Mouse (Mus musculus): ENCODE data around the gene Erbb2. TPM values are rescaled to one million over a fixed set of nuclear protein-coding genes. Genes with fewer than 3 reads are reported as not detected.
A peak's percentile ranks its signal among the peaks of the same experiment; 100 is the strongest.

The Erbb2 gene
- polyA plus RNA-seq, 1 experiment from 2014 or later, result 48.1 TPM

DNA sequence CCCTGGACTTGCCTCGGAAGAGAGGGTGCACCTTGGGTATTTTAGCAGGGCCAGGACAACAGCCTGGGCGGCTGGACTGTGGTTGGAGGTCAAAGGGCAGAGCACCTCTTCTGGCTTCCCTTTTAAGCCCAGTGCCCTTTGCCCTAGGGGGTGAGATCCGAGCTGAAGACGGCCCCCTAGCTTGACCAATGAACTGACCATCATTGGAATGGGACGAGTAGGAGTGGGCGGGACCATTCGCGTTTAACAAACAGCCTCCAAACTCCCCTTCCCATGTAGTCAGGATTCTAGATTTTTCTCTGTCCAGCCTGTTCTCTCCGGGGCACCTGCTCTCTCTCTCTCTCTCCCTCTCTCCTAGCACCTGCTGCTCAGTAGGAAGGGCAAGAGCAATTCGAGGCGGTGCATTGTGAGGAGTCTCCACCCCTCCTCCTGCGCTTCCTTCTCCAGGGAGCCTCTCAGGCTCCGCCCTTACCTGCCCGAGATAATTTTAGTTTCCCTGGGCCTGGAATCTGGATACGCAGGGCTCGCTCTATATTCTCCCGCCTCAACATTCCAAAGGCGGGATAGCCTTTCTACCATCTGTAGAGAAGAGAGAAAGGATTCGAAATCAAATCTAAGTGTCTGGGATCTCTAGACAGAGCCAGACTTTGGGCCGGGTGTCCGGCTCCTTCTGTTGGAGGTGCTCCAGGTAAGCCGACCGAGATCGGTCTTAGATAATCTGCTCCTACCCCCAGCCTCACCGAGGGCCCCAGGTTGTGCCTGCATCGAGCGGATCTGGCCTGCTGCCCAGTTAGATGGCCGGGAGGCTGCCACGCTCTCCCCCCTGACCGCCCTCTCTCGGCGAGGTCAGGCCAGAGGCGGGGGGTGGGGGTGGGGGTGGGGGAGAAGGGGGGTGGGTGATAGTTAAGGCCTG, 34.5 kb downstream of the Erbb2 start:
- Histone ChIP-seq H3K4me2 (peak overlapping the region; percentile 65), H3K27me3 (replicated peaks) (peaks cover 41% of the 10 kb centered on the region), H3K4me1 (peaks cover 26% of the 10 kb centered on the region), H3K4me3 (peak overlapping the region; percentile 38), H3K9ac (peak overlapping the region; percentile 54; the same call in 1 of the 2 replicates), H3K36me3 (no peaks in the 10 kb centered on the region), H3K27ac (replicated peaks) (0 out of 2 replicates have a peak overlapping the region, but pooled peaks have one; percentile 6), H3K9me3 (0 out of 2 replicates have a peak, but pooled peaks cover 3% of the 10 kb centered on the region)
- ATAC-seq (ENCODE audit: extremely low read depth, insufficient number of reproducible peaks, low FRiP score, low TSS enrichment), result peak; percentile 28; the same call in 1 of the 2 replicates
- 4% methylated on average over 33 of the region's 33 CpGs for WGBS

DNA sequence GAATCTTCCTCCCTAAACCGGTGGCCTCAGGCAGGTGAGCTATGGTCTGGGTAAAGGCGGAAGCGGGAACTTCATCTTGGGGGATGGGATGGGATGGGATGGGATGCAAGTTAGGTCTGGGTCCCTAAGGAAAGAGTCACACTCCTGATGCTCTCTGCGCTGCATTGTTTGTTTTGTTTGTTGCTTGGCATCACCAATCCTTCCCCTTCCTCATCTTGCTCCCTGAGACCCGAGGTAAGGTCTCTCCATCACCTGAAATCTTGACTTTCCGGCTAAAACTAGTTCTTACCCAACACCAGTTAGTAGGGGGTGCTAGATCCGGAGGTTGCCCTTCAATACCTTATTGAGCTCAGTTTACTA, 35.2 kb downstream of the Erbb2 start:
- ATAC-seq (ENCODE audit: extremely low read depth, insufficient number of reproducible peaks, low FRiP score, low TSS enrichment), result no peak
- Histone ChIP-seq H3K36me3 (no peaks in the 10 kb centered on the region), H3K9me3 (0 out of 2 replicates have a peak, but pooled peaks cover 3% of the 10 kb centered on the region), H3K4me3 (peak overlapping the region; percentile 38), H3K27me3 (replicated peaks) (peaks cover 41% of the 10 kb centered on the region), H3K9ac (peak overlapping the region; percentile 54; the same call in 1 of the 2 replicates), H3K27ac (replicated peaks) (no peak overlapping the region), H3K4me1 (peaks cover 26% of the 10 kb centered on the region), H3K4me2 (peak overlapping the region; percentile 65)
- WGBS, result 13% methylated on average over 7 of the region's 7 CpGs

DNA sequence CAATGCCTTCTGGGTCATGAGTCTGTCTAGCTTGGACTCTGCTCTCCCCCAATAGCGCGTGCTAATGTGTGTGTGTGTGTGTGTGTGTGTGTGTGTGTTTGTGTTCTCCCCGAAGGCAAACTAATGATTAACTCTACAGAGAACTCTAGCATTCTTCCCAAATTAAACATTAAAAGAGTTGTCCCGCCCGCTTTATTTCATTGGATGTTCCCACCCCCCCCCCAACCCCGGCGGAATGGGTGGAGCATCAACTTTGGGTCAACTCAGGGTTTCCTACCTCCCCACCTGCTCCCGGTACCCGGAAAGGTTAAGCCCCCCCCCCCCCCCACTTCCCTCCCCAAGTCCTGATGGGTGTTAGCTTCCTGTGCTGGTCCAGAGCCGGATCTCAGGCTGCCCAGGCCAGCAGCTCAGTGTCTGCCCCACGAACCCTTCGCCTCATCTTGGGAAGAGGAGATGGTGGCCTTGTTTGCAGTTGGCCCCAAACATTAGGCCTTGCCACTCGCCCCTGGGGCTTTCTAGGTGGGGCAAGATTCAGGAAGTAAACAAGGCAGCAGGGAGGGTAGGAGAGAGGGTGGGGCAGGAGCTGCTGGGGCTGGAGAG, 36.0 kb downstream of the Erbb2 start:
- Histone ChIP-seq H3K4me3 (peak overlapping the region; percentile 38; the same call in 1 of the 2 replicates), H3K9me3 (0 out of 2 replicates have a peak, but pooled peaks cover 3% of the 10 kb centered on the region), H3K9ac (no peak overlapping the region), H3K27me3 (replicated peaks) (peaks cover 48% of the 10 kb centered on the region), H3K27ac (replicated peaks) (no peak overlapping the region), H3K4me2 (peak overlapping the region; percentile 65; the same call in 1 of the 2 replicates), H3K36me3 (no peaks in the 10 kb centered on the region), H3K4me1 (peaks cover 26% of the 10 kb centered on the region)
- WGBS, result 44% methylated on average over 13 of the region's 13 CpGs
- no peak for ATAC-seq (ENCODE audit: extremely low read depth, insufficient number of reproducible peaks, low FRiP score, low TSS enrichment)

DNA sequence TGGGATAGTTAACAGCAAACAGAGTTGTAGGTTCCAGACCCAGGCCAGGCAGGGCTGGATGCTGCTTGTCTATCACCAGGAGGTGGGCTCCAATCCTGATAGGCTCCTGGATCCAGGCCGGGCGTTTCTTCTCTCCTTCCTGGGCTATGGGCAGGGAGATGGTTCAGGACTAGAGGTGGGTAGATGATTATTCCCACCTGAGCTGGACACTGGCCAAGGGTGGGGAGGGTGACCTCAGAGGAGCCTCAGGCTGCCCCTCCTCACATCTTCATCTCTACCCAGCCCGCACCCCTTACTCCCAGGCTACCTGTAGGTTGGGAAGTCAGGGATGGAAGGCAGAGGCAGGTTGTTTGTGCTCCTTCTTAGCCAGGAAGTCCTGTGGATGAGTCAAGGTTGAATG, 37.1 kb downstream of the Erbb2 start:
- Histone ChIP-seq H3K27me3 (replicated peaks) (peaks cover 55% of the 10 kb centered on the region), H3K36me3 (no peaks in the 10 kb centered on the region), H3K4me1 (peaks cover 26% of the 10 kb centered on the region), H3K4me2 (no peak overlapping the region), H3K9me3 (no peaks in the 10 kb centered on the region), H3K27ac (replicated peaks) (no peak overlapping the region), H3K4me3 (no peak overlapping the region), H3K9ac (no peak overlapping the region)
- 86% methylated on average over 3 of the region's 3 CpGs for WGBS
- no peak for ATAC-seq (ENCODE audit: extremely low read depth, insufficient number of reproducible peaks, low FRiP score, low TSS enrichment)

DNA sequence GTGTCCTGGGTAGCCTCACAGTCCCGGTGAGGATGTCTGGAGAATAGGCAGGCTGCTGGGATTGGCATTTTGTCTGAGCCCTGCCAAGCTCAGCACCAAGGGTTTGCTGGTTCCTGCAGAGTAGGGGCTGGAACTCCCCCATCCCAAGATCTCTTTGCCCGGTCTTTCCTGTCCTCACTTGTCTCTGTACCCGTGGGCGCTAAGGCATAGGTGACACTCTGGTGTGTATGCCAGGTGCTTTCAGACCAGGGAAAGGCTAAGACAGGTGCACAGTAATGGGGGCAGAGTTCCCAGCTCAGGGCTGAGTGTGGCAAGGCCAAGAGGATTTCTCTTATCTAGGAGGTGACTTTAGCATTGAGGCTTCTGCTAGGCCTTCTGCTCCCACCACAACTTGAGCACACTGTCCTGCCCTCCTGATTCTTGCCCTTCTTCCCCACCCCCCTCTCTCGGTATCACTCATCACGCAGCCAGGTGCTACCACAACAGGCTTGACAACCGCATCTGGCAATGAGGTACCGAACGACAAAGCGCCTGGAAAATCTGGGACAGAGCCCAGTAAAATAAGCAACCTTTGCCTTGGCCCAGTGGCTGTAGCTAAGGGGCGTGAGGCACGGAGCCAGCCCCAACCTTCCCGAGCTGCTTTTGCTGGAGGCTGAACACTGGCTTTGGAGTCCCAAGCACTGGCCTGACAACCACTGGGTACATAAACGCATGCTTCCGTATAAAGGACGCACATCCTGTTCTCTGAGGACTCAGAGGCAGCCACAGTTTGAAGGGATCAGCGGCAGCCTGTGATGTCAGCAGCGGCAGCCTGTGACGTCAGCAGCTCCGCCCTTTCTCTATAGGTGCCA, 37.9 kb downstream of the Erbb2 start:
- Histone ChIP-seq H3K27ac (replicated peaks) (no peak overlapping the region), H3K4me2 (no peak overlapping the region), H3K4me1 (peaks cover 26% of the 10 kb centered on the region), H3K9me3 (no peaks in the 10 kb centered on the region), H3K36me3 (no peaks in the 10 kb centered on the region), H3K9ac (no peak overlapping the region), H3K27me3 (replicated peaks) (peaks cover 60% of the 10 kb centered on the region), H3K4me3 (no peak overlapping the region)
- 68% methylated on average over 20 of the region's 20 CpGs for WGBS
- no peak for ATAC-seq (ENCODE audit: extremely low read depth, insufficient number of reproducible peaks, low FRiP score, low TSS enrichment)

DNA sequence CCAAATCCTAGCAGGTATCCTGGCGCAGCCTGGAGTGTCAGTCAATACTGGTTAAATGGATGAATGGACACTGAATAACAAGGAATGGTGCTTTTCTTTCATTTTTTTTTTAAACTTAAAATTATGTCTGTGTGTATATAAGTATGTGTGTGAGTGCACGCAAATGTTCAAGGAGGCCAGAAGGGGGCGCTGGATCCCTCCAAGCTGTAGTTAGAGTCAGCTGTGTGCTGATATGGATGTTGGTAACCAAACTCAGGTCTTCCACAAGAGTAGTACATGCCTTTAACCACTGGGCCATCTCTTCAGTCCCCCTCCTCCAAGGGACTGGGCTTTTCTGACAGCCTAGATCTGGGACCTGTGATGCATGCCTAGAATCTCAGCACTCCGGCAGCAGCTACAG, 43.2 kb downstream of the Erbb2 start:
- H3K9me3 ChIP-seq, result no peaks in the 10 kb centered on the region
- ATAC-seq (ENCODE audit: extremely low read depth, insufficient number of reproducible peaks, low FRiP score, low TSS enrichment), result no peak
- no peak overlapping the region for H3K4me3 ChIP-seq
- no peaks in the 10 kb centered on the region for H3K36me3 ChIP-seq
- no peak overlapping the region for H3K9ac ChIP-seq
- H3K4me2 ChIP-seq, result no peak overlapping the region
- peaks cover 52% of the 10 kb centered on the region for H3K27me3 ChIP-seq (replicated peaks)
- 77% methylated on average over 4 of the region's 4 CpGs for WGBS
- no peak overlapping the region for H3K27ac ChIP-seq (replicated peaks)
- peaks cover 12% of the 10 kb centered on the region for H3K4me1 ChIP-seq

DNA sequence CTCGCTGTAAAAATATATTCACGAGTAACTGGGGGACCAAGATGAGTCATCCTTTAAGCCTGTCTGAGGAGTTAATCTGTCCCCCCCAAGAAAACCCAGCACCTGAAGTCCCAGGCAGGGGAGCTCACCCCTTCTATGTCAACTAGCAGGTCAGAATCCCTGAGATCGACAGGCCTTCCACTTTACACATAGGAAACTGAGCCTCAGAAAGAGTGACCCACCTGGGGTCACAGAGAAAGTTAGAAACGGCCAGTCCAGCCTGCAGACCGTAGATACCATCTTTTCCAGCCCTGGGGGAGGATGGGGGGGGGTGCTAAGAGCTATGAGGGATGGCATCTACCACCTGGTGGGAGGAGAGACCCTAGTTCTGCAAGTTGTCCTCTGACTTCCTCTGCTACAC, 44.3 kb downstream of the Erbb2 start:
- Histone ChIP-seq H3K27ac (replicated peaks) (no peak overlapping the region), H3K4me2 (no peak overlapping the region), H3K36me3 (no peaks in the 10 kb centered on the region), H3K9me3 (no peaks in the 10 kb centered on the region), H3K9ac (no peak overlapping the region), H3K4me1 (peaks cover 12% of the 10 kb centered on the region), H3K27me3 (replicated peaks) (peaks cover 60% of the 10 kb centered on the region), H3K4me3 (0 out of 2 replicates have a peak overlapping the region, but pooled peaks have one; percentile 70)
- no peak for ATAC-seq (ENCODE audit: extremely low read depth, insufficient number of reproducible peaks, low FRiP score, low TSS enrichment)
- WGBS, result 72% methylated on average over 5 of the region's 5 CpGs

DNA sequence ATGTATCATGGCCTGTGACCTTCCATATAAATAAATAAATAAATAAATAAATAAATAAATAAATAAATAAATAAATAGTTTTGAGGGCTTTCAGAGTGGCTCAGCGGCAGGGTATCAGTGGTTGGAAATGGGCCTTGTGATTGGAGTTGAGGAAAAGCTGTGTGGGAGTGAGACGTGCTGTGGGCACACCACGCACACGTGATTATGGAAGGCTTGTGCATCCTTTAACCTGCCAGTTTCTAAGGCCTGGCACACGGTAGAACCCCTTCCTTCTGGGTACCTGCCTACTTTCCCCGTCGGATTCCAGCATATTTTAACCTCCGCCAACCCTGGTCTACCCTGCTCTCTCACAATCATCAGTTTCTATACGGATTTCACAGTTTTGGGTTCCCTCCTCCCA, 44.7 kb downstream of the Erbb2 start:
- Histone ChIP-seq H3K36me3 (no peaks in the 10 kb centered on the region), H3K27ac (replicated peaks) (no peak overlapping the region; the same call in 1 of the 2 replicates), H3K9ac (peak overlapping the region; percentile 81), H3K4me3 (peak overlapping the region; percentile 70), H3K4me2 (peak overlapping the region; percentile 93), H3K27me3 (replicated peaks) (peaks cover 63% of the 10 kb centered on the region), H3K4me1 (peaks cover 12% of the 10 kb centered on the region), H3K9me3 (no peaks in the 10 kb centered on the region)
- no peak for ATAC-seq (ENCODE audit: extremely low read depth, insufficient number of reproducible peaks, low FRiP score, low TSS enrichment)
- WGBS, result 15% methylated on average over 9 of the region's 9 CpGs

DNA sequence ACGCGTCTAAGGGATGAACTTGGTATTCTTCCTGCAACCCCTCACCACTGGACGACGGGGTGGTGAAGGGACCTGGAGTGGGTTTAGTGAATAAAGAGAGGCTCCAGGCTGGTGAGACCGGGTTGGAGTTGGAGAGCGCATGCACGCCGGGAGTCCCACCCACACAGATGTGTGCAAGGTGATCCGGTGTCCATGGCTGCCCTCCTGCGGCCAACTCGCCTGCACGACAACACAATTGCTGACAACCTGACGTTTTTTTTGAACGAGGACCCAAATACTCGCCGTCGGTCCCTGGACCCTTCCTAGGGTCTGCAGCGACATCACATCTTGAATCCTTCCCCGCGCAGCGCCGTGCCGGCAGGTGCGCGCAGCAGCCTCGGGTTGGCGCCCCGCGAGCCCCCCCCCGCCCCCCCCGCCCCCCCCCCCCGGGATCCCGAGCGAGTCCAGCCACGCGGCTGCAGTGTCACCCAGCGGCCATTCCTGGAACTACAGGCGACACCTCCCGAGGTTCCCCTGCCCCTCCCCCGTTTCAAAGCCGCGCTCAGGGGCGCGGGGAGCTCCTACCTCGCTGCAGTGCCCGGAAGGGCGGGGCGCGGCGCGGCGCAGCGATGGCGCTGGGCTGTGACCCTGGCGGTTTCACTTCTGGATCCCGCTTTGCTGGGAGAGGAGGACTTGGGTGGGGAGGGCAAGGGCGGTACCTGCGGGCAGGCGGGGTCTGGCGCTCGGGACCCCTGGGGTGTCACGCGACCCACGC, 45.3 kb downstream of the Erbb2 start:
- Histone ChIP-seq H3K9ac (peak overlapping the region; percentile 81), H3K4me2 (peak overlapping the region; percentile 93), H3K27ac (replicated peaks) (no peak overlapping the region; the same call in 1 of the 2 replicates), H3K4me3 (peak overlapping the region; percentile 70), H3K27me3 (replicated peaks) (peaks cover 69% of the 10 kb centered on the region), H3K36me3 (no peaks in the 10 kb centered on the region), H3K4me1 (peaks cover 12% of the 10 kb centered on the region), H3K9me3 (no peaks in the 10 kb centered on the region)
- peak; percentile 77 for ATAC-seq (ENCODE audit: extremely low read depth, insufficient number of reproducible peaks, low FRiP score, low TSS enrichment)
- 1% methylated on average over 53 of the region's 64 CpGs for WGBS

DNA sequence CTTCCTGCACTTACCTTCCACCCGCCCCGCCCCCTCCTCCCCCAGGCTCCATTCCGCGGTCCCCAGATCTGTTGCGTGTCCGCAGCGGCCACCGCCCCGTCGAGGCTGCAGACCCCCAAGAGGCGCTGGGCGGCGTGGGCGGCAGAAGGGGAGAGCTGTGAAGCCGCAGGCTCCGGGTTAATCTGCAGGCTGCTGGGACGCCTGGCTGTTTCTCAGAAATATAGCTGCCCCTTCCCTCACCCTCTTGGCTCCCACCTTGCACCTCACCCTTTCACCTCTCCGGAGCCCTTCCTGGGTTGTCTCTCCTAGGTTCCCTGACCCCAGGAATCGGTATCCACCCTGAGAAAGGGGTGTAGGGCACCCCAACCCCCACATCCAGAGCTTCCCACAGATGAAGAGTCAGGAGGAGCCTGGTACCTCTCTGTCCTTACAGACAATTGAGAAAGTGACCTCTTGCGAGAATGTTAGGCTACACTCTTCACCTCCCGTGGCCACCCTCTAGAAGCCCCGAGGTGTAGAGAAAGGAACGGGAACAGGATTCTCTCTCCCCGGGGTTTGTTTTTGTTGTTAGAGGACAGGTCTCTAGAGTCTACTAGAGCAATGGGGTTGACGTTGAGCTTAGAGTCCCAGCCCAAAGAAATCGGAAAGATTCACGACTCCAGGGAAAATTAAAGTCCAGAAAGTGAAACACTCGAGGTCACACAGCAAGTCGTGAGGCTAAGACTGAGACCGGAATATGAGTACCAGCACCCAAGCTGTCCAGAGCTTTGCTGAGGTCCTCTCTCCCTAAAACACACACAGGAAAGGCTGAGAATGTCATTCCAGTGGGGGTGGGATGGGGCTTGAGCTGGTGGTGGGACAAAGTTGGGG, 46.1 kb downstream of the Erbb2 start:
- Histone ChIP-seq H3K4me3 (peak overlapping the region; percentile 70), H3K27ac (replicated peaks) (no peak overlapping the region), H3K4me2 (peak overlapping the region; percentile 93), H3K36me3 (no peaks in the 10 kb centered on the region), H3K9me3 (no peaks in the 10 kb centered on the region), H3K27me3 (replicated peaks) (peaks cover 62% of the 10 kb centered on the region), H3K4me1 (peaks cover 12% of the 10 kb centered on the region), H3K9ac (peak overlapping the region; percentile 81)
- WGBS, result 4% methylated on average over 29 of the region's 30 CpGs
- ATAC-seq (ENCODE audit: extremely low read depth, insufficient number of reproducible peaks, low FRiP score, low TSS enrichment), result no peak
